Mouse (Mus musculus): ENCODE data around the gene Hoxc10. TPM values are rescaled to one million over a fixed set of nuclear protein-coding genes. Genes with fewer than 3 reads are reported as not detected.

The Hoxc10 gene
- not detected in 2 replicates for polyA plus RNA-seq (2012; rRNA removed)

GRCm38 (mm10) chr15:102966776-102967311 is at the start of gene Hoxc10:
Hoxc10 (plus strand) TSS chr15:102966796.
- TF ChIP-seq POLR2A (IDR thresholded peaks at IDR 0.05; ENCODE audit: extremely low read depth, insufficient read depth, low read length) (no peak), CTCF (IDR thresholded peaks at IDR 0.05; ENCODE audit: extremely low read depth, insufficient read depth, low read length) (no peak)
- H3K27ac ChIP-seq (ENCODE audit: insufficient read depth, low read length): no peak within 1 kb of the TSS
- H3K4me1 ChIP-seq (ENCODE audit: control insufficient read depth, insufficient read depth, low read length): no peaks in the 10 kb centered on the region
- H3K4me3 ChIP-seq (ENCODE audit: insufficient read depth, low read length): no peak within 1 kb of the TSS

- Histone ChIP-seq H3K27ac (ENCODE audit: insufficient read depth, low read length) (no peak overlapping the region), H3K4me1 (ENCODE audit: control insufficient read depth, insufficient read depth, low read length) (no peaks in the 10 kb centered on the region), H3K4me3 (ENCODE audit: insufficient read depth, low read length) (no peak overlapping the region)
- TF ChIP-seq POLR2A (IDR thresholded peaks at IDR 0.05; ENCODE audit: extremely low read depth, insufficient read depth, low read length): no peak
- no peak for TF ChIP-seq CTCF (IDR thresholded peaks at IDR 0.05; ENCODE audit: extremely low read depth, insufficient read depth, low read length)
Measured at GRCm38 (mm10) chr15:102917972-102918572, 48.5 kb upstream of the Hoxc10 start.

- Histone ChIP-seq H3K4me3 (ENCODE audit: insufficient read depth, low read length) (no peak overlapping the region), H3K27ac (ENCODE audit: insufficient read depth, low read length) (no peak overlapping the region), H3K4me1 (ENCODE audit: control insufficient read depth, insufficient read depth, low read length) (no peaks in the 10 kb centered on the region)
- TF ChIP-seq CTCF (IDR thresholded peaks at IDR 0.05; ENCODE audit: extremely low read depth, insufficient read depth, low read length): no peak
Measured at GRCm38 (mm10) chr15:102918611-102919265, 47.9 kb upstream of the Hoxc10 start.

- Histone ChIP-seq H3K4me1 (ENCODE audit: control insufficient read depth, insufficient read depth, low read length) (no peaks in the 10 kb centered on the region), H3K4me3 (ENCODE audit: insufficient read depth, low read length) (no peak overlapping the region), H3K27ac (ENCODE audit: insufficient read depth, low read length) (no peak overlapping the region)
- no peak for TF ChIP-seq CTCF (IDR thresholded peaks at IDR 0.05; ENCODE audit: extremely low read depth, insufficient read depth, low read length)
- TF ChIP-seq POLR2A (IDR thresholded peaks at IDR 0.05; ENCODE audit: extremely low read depth, insufficient read depth, low read length): no peak
Measured at GRCm38 (mm10) chr15:102919336-102920180, 47.0 kb upstream of the Hoxc10 start.

GRCm38 (mm10) chr15:102920619-102921018 is 46.0 kb upstream of the Hoxc10 start:
- no peak overlapping the region for H3K27ac ChIP-seq (ENCODE audit: insufficient read depth, low read length)
- TF ChIP-seq POLR2A (IDR thresholded peaks at IDR 0.05; ENCODE audit: extremely low read depth, insufficient read depth, low read length) (no peak), CTCF (IDR thresholded peaks at IDR 0.05; ENCODE audit: extremely low read depth, insufficient read depth, low read length) (no peak)
- no peak overlapping the region for H3K4me3 ChIP-seq (ENCODE audit: insufficient read depth, low read length)
- no peaks in the 10 kb centered on the region for H3K4me1 ChIP-seq (ENCODE audit: control insufficient read depth, insufficient read depth, low read length)

GRCm38 (mm10) chr15:102921053-102922011 is 45.3 kb upstream of the Hoxc10 start, which contains the start of gene Hoxc13:
Hoxc13 (plus strand) TSS chr15:102921103.
- TF ChIP-seq POLR2A (IDR thresholded peaks at IDR 0.05; ENCODE audit: extremely low read depth, insufficient read depth, low read length) (no peak), CTCF (IDR thresholded peaks at IDR 0.05; ENCODE audit: extremely low read depth, insufficient read depth, low read length) (no peak)
- Histone ChIP-seq H3K4me1 (ENCODE audit: control insufficient read depth, insufficient read depth, low read length) (no peaks in the 10 kb centered on the region), H3K4me3 (ENCODE audit: insufficient read depth, low read length) (no peak within 1 kb of the TSS), H3K27ac (ENCODE audit: insufficient read depth, low read length) (no peak within 1 kb of the TSS)

GRCm38 (mm10) chr15:102922012-102922362 is 44.6 kb upstream of the Hoxc10 start:
- TF ChIP-seq POLR2A (IDR thresholded peaks at IDR 0.05; ENCODE audit: extremely low read depth, insufficient read depth, low read length) (no peak), CTCF (IDR thresholded peaks at IDR 0.05; ENCODE audit: extremely low read depth, insufficient read depth, low read length) (no peak)
- no peak overlapping the region for H3K27ac ChIP-seq (ENCODE audit: insufficient read depth, low read length)

GRCm38 (mm10) chr15:102922636-102923500 is 43.7 kb upstream of the Hoxc10 start:
- H3K4me1 ChIP-seq (ENCODE audit: control insufficient read depth, insufficient read depth, low read length): no peaks in the 10 kb centered on the region
- H3K4me3 ChIP-seq (ENCODE audit: insufficient read depth, low read length): no peak overlapping the region
- H3K27ac ChIP-seq (ENCODE audit: insufficient read depth, low read length): no peak overlapping the region
- TF ChIP-seq POLR2A (IDR thresholded peaks at IDR 0.05; ENCODE audit: extremely low read depth, insufficient read depth, low read length): no peak
- no peak for TF ChIP-seq CTCF (IDR thresholded peaks at IDR 0.05; ENCODE audit: extremely low read depth, insufficient read depth, low read length)

More at GRCm38 (mm10) chr15:102922012-102922362, 44.6 kb upstream of the Hoxc10 start:
- H3K4me3 ChIP-seq (ENCODE audit: insufficient read depth, low read length): no peak overlapping the region
- H3K4me1 ChIP-seq (ENCODE audit: control insufficient read depth, insufficient read depth, low read length): no peaks in the 10 kb centered on the region
